Mouse (Mus musculus): Measurements from ENCODE around the gene Akap8. TPM values are rescaled to one million over a fixed set of nuclear protein-coding genes. Genes with fewer than 3 reads are reported as not detected.

The Akap8 gene
- total and polyA plus RNA-seq, 3 experiments: 77.9 to 127 (median 101) TPM

DNA sequence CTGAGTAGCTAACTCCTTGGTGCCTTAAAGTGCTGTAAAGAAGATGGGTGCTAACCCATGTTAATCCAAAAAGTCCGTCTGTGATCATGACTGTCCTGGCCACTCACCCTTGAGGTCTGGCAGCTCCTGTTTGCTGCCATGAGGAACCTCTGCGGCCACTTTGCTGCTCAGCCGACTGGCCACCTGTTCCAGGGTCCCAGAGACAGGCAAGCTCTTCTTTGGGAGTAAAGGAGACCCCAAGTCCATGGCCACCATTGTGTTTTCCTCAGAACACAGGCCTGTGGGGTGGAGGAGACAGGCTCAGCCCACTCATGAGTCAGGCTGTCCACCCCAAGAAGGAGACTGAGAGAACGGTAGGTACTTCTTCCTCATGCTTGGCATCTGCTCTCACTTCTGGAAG is 41.6 kb upstream of the Akap8 start:
- Histone ChIP-seq H3K27me3 (ENCODE audit: control insufficient read depth in 1 of 2, insufficient read depth in 2 of 2, low read length in 2 of 2) (no peaks in the 10 kb centered on the region), H3K9ac (ENCODE audit: control insufficient read depth, low read depth, low read length, poor library complexity, severe bottlenecking) (no peak overlapping the region), H3K4me1 (ENCODE audit: control insufficient read depth in 1 of 2, insufficient read depth in 2 of 2, low read length in 2 of 2) (peaks cover 5 to 26% of the 10 kb centered on the region in 2 experiments), H3K4me3 (ENCODE audit: control insufficient read depth in 1 of 2, insufficient read depth in 1 of 2, low read depth in 2 of 2, low read length in 2 of 2) (no peak overlapping the region), H3K9me3 (replicated peaks; ENCODE audit: insufficient read depth, low read length) (no peaks in the 10 kb centered on the region), H3K36me3 (ENCODE audit: control insufficient read depth in 1 of 2, insufficient read depth in 2 of 2, low read length in 2 of 2) (peaks cover 6 to 19% of the 10 kb centered on the region in 2 experiments), H3K79me2 (ENCODE audit: control insufficient read depth, insufficient read depth, low read length, poor library complexity) (peaks cover 19% of the 10 kb centered on the region), H3K27ac (ENCODE audit: control insufficient read depth, low read depth, low read length) (no peak overlapping the region)
- DNase-seq (ENCODE audit: low read depth, low spot score): no peak
- TF ChIP-seq POLR2AphosphoS5 (IDR thresholded peaks at IDR 0.05; ENCODE audit: borderline replicate concordance, low read depth, low read length) (no peak), MEF2A (IDR thresholded peaks at IDR 0.05; ENCODE audit: extremely low read depth, insufficient replicate concordance, low read depth, low read length, poor library complexity, severe bottlenecking) (no peak), MAZ (IDR thresholded peaks at IDR 0.05; ENCODE audit: low read depth, low read length) (no peak), MXI1 (IDR thresholded peaks at IDR 0.05; ENCODE audit: low read depth, low read length) (no peak), MYB (IDR thresholded peaks at IDR 0.05; ENCODE audit: low read depth, low read length) (no peak), TCF12 (IDR thresholded peaks at IDR 0.05; ENCODE audit: low read depth, low read length) (no peak), CHD2 (IDR thresholded peaks at IDR 0.05; ENCODE audit: low read length) (no peak), HCFC1 (IDR thresholded peaks at IDR 0.05; ENCODE audit: low read depth, low read length) (no peak), TAL1 (IDR thresholded peaks at IDR 0.05; ENCODE audit: low read length) (no peak), RAD21 (IDR thresholded peaks at IDR 0.05; ENCODE audit: low read depth, low read length) (no peak), BHLHE40 (IDR thresholded peaks at IDR 0.05; ENCODE audit: borderline replicate concordance, low read depth, low read length) (no peak), RCOR1 (IDR thresholded peaks at IDR 0.05; ENCODE audit: low read depth, low read length) (no peak), GATA1 (IDR thresholded peaks at IDR 0.05; ENCODE audit: low read depth, low read length) (no peak), MYC (IDR thresholded peaks at IDR 0.05; ENCODE audit: low read depth, low read length) (no peak), NELFE (IDR thresholded peaks at IDR 0.05; ENCODE audit: low read depth, low read length) (no peak), ELF1 (IDR thresholded peaks at IDR 0.05; ENCODE audit: low read depth, low read length) (no peak), USF2 (IDR thresholded peaks at IDR 0.05; ENCODE audit: borderline replicate concordance in 1 of 2, insufficient read depth in 1 of 2, low read depth in 1 of 2, low read length in 2 of 2) (no peak), MAX (IDR thresholded peaks at IDR 0.05; ENCODE audit: low read length) (no peak)

DNA sequence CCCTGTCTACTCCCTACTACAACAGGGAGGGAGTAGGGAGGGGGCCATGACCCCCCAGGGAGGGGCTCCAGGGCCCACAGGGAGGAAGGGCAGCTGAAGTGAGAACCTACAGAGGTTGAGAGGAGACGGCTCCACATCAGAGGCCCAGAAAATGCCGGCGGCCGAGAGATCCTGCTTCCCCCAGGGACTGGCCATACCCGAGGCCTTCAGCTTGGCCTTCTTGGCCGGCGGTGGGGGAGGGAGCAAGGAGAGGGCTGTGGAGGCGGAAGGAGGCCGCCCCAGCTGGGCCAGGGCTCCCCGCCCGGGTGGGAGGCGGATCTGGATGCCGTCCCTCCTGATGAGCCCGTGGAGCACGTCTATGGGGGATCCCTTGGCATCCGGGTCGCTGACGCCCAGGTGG is 38.9 kb upstream of the Akap8 start:
- H3K79me2 ChIP-seq (ENCODE audit: control insufficient read depth, insufficient read depth, low read length, poor library complexity): peaks cover 19% of the 10 kb centered on the region
- no peaks in the 10 kb centered on the region for H3K27me3 ChIP-seq (ENCODE audit: control insufficient read depth in 1 of 2, insufficient read depth in 2 of 2, low read length in 2 of 2)
- H3K9ac ChIP-seq (ENCODE audit: control insufficient read depth, low read depth, low read length, poor library complexity, severe bottlenecking): no peak overlapping the region
- H3K4me3 ChIP-seq (ENCODE audit: control insufficient read depth in 1 of 2, insufficient read depth in 1 of 2, low read depth in 2 of 2, low read length in 2 of 2): no peak overlapping the region
- no peak overlapping the region for H3K27ac ChIP-seq (ENCODE audit: control insufficient read depth, low read depth, low read length)
- no peak for TF ChIP-seq UBTF (IDR thresholded peaks at IDR 0.05; ENCODE audit: borderline replicate concordance, insufficient read depth, low read depth, low read length)
- no peak for TF ChIP-seq MYC (IDR thresholded peaks at IDR 0.05; ENCODE audit: low read depth, low read length)
- TF ChIP-seq ZKSCAN1 (IDR thresholded peaks at IDR 0.05; ENCODE audit: low read depth, low read length): no peak
- TF ChIP-seq KAT2A (conservative IDR thresholded peaks at IDR 0.05; ENCODE audit: low read depth, low read length): no peak
- TF ChIP-seq JUND (IDR thresholded peaks at IDR 0.05; ENCODE audit: low read depth, low read length): no peak
- TF ChIP-seq SMC3 (IDR thresholded peaks at IDR 0.05; ENCODE audit: low read depth, low read length): no peak
- no peak for TF ChIP-seq POLR2AphosphoS2 (IDR thresholded peaks at IDR 0.05; ENCODE audit: low read length)
- TF ChIP-seq MEF2A (IDR thresholded peaks at IDR 0.05; ENCODE audit: extremely low read depth, insufficient replicate concordance, low read depth, low read length, poor library complexity, severe bottlenecking): no peak
- no peak for TF ChIP-seq GATA1 (IDR thresholded peaks at IDR 0.05; ENCODE audit: low read depth, low read length)
- no peak for TF ChIP-seq ZMIZ1 (IDR thresholded peaks at IDR 0.05; ENCODE audit: low read depth, low read length)
- no peak for TF ChIP-seq MAFK (IDR thresholded peaks at IDR 0.05; ENCODE audit: borderline replicate concordance, low read depth, low read length)
- no peak for TF ChIP-seq MAZ (IDR thresholded peaks at IDR 0.05; ENCODE audit: low read depth, low read length)
- no peak for TF ChIP-seq POLR2A (IDR thresholded peaks at IDR 0.05; ENCODE audit: control insufficient read depth in 1 of 2, insufficient read depth in 1 of 2, low read depth in 1 of 2, low read length in 2 of 2, poor library complexity in 1 of 2)
- TF ChIP-seq MXI1 (IDR thresholded peaks at IDR 0.05; ENCODE audit: low read depth, low read length): no peak
- TF ChIP-seq USF2 (IDR thresholded peaks at IDR 0.05; ENCODE audit: borderline replicate concordance in 1 of 2, insufficient read depth in 1 of 2, low read depth in 1 of 2, low read length in 2 of 2): no peak
- no peak for TF ChIP-seq CHD1 (IDR thresholded peaks at IDR 0.05; ENCODE audit: low read depth, low read length)
- TF ChIP-seq TCF12 (IDR thresholded peaks at IDR 0.05; ENCODE audit: low read depth, low read length): no peak
- no peak for TF ChIP-seq MAX (IDR thresholded peaks at IDR 0.05; ENCODE audit: low read length)
- no peak for TF ChIP-seq EP300 (IDR thresholded peaks at IDR 0.05; ENCODE audit: low read depth in 1 of 2, low read length in 2 of 2)
- no peak for TF ChIP-seq ELF1 (IDR thresholded peaks at IDR 0.05; ENCODE audit: low read depth, low read length)
- H3K4me1 ChIP-seq (ENCODE audit: control insufficient read depth in 1 of 2, insufficient read depth in 2 of 2, low read length in 2 of 2): peaks cover 0 to 17% of the 10 kb centered on the region in 2 experiments; a peak in 3 of 4 replicates
- no peaks in the 10 kb centered on the region for H3K9me3 ChIP-seq (replicated peaks; ENCODE audit: insufficient read depth, low read length)
- H3K36me3 ChIP-seq (ENCODE audit: control insufficient read depth in 1 of 2, insufficient read depth in 2 of 2, low read length in 2 of 2): peaks cover 6 to 11% of the 10 kb centered on the region in 2 experiments
- no peak for DNase-seq (ENCODE audit: low read depth, low spot score)
